Mouse (Mus musculus) bone marrow, adult 2 months (tissue): ENCODE data around the gene Prepl.

Source experiments
- CTCF ChIP-seq: fragments of 200-500 bp; IDR thresholded peaks from 2 replicates; pipeline ENCODE4 v1.5.1; 2011; ENCODE audit warnings: low read length, control low read depth; ENCODE audit not compliant: control insufficient read depth, insufficient read depth
- POLR2A ChIP-seq: fragments of 200-500 bp; IDR thresholded peaks from 2 replicates; pipeline ENCODE4 v1.6.1; 2011; ENCODE audit warnings: low read depth, mild to moderate bottlenecking, control low read depth, low read length, borderline replicate concordance; ENCODE audit not compliant: control insufficient read depth

GRCm38 (mm10) chr17:85080781-85081180 lies 9.3 kb downstream of the Prepl start:
- TF ChIP-seq CTCF (no peak), POLR2A (no peak)
